Mouse (Mus musculus) cortical plate, adult 2 months (tissue): ENCODE results near the gene Timp3.

ENCODE experiments used
- CTCF ChIP-seq: fragments of 200-500 bp; IDR thresholded peaks from 2 replicates; pipeline ENCODE4 v1.5.1; 2011; ENCODE audit warnings: mild to moderate bottlenecking, control low read depth, low read length; ENCODE audit not compliant: insufficient read depth; ENCODE audit errors: extremely low read depth
- POLR2A ChIP-seq: fragments of 200-500 bp; IDR thresholded peaks from 2 replicates; pipeline ENCODE4 v1.6.1; 2011; ENCODE audit warnings: mild to moderate bottlenecking, low read length, control low read depth; ENCODE audit not compliant: insufficient read depth; ENCODE audit errors: extremely low read depth

GRCm38 (mm10) chr10:86258046-86258445, 42.1 kb upstream of the Timp3 start:
- TF ChIP-seq CTCF (no peak), POLR2A (no peak)
